Mouse (Mus musculus): ENCODE results near the gene Cenpm.

GRCm38 (mm10) chr15:82243311-82243710, 1.2 kb downstream of the Cenpm start:
- TF ChIP-seq CTCF (IDR thresholded peaks at IDR 0.05; ENCODE audit: low read depth, low read length) (no peak), TAL1 (conservative IDR thresholded peaks at IDR 0.05; ENCODE audit: low read depth, low read length) (no peak), GATA1 (IDR thresholded peaks at IDR 0.05; ENCODE audit: borderline replicate concordance, low read length) (no peak)

All from G1E (cell line).